Mouse (Mus musculus): ENCODE measurements around the gene Cyp2j12.
"Not testable (repeated sequence)": the region's sequence is repeated elsewhere in the genome, so short reads cannot be mapped to it uniquely, and the experiment has no call there.

The Cyp2j12 gene

GRCm38 (mm10) chr4:96140732-96141467 is at the start of gene Cyp2j12:
Cyp2j12 (minus strand) TSS chr4:96141152.
- DNase-seq (ENCODE audit: low spot score) = no peak

- not testable (repeated sequence) for DNase-seq (ENCODE audit: low spot score)
Observed at GRCm38 (mm10) chr4:96189321-96189720, 48.4 kb upstream of the Cyp2j12 start.

DNA sequence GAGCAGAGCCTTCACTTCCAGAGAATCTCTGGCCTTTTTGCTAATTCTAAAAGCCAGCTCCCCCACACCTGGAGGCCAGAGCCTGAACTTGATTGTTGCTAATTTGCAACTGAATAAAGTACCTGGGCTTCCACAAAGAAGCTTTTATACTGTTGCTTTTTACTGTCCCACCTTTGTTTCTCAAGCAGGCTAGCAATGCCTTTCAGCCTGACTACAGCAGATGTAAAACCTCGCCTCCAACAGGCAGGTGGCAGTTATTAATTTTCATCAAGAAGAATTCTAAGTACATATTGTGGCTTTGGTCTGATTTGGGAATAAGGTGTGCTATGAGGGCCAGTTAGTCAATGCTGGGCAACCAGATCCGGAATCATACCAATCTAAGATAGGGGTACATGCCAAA is 47.7 kb upstream of the Cyp2j12 start:
- DNase-seq (ENCODE audit: low spot score) = not testable (repeated sequence)

DNA sequence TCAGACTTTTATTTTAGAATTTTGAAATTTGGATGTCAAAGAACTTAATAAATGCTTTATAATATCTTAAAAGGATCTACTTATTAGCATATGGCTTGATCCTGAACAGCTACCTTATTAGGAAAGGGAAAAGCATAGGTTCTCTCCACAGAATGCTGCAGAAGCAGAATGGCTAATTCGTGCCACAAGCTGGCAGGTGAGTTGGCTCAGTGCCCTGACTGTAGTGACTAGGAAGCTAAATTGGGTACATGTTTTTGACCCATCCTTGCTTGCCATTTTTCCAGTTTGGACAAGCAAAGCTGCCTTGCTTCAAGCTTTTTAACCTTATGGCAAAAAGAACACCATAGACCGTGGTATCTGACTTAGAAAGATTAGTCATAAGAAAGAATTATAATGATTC is 47.2 kb upstream of the Cyp2j12 start:
- DNase-seq (ENCODE audit: low spot score) = not testable (repeated sequence)

GRCm38 (mm10) chr4:96184716-96185115 is 43.8 kb upstream of the Cyp2j12 start:
- not testable (repeated sequence) for DNase-seq (ENCODE audit: low spot score)

DNA sequence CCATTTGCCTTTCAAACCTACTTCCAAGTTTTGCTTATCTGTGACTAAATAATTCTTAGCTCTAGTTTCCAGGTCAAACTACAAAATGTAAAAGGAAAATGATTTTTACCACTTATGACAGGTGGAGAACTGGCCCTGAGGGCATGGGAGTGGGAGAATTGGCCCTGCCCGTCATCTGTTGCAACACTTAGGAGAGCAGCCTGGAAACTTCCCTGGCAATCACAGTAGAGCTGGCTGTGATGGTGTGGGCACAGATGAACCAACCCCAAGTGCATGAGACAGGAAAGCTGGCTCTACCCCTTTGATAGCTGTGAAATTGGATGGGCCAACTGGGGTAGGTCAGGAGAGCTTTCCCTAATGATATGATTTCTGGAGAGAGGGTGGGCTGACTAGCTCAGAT is 21.9 kb upstream of the Cyp2j12 start:
- no peak for DNase-seq (ENCODE audit: low spot score)

DNA sequence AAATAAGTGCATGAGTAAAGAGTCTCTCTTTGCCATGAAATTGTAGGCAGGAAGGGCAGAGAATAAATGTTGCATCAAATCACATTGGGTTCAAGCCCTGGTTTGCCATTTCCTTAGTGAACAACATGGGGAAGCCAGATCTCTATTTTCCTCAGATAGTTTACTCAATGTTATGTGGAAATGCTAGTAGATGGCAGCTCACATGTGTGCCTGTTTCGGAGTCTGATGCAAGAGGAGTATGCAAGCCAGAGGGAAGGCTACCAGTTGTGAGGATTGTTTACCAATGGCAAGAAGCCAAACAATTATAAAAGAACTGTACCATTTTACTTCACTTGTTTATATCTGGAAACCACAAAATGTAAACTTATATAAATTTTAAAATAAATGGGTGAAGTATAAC is 20.6 kb upstream of the Cyp2j12 start:
- no peak for DNase-seq (ENCODE audit: low spot score)

GRCm38 (mm10) chr4:96139226-96139625 is 1.7 kb downstream of the Cyp2j12 start:
- DNase-seq (ENCODE audit: low spot score) = no peak

DNA sequence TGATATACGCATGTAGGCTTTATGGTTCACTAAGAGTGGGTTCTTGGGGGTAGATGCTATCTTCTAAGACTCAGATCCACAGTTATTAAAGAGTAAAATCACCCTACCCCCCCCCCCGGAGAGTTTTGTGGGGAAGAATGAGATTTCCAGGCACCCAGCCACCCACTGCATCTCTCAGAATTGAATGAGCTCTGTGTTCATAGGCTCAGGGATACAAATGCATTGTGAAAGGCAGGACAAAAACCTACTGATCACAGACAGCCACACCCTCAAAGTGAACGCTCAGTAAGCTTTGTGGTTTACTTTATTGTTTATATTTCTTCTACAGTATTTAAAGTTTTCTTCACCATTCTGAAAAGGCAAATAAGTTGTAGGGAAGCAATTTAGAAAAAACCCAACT is 6.7 kb downstream of the Cyp2j12 start:
- DNase-seq (ENCODE audit: low spot score) = no peak

DNA sequence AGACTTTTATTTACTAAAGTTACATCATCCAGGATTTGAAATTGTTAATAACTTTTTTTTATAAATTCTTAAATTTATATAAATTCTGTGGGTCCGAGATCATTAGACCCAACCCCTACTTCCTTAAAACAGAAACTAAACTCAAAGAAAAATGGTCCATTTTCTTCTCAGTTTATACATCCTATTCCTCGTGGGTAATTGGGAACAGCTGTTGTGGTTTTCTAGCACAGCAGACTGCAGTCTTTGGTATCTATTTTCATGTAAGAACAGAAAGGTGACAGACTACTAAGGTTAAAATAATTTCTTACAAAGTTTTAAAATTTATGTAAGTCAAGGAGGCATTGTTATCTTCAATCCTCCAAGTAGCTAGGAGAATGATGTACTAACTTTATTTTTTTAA is 44.1 kb downstream of the Cyp2j12 start:
- DNase-seq (ENCODE audit: low spot score) = no peak

- DNase-seq (ENCODE audit: low spot score) = no peak
Observed at GRCm38 (mm10) chr4:96091869-96092268, 49.1 kb downstream of the Cyp2j12 start.

DNA sequence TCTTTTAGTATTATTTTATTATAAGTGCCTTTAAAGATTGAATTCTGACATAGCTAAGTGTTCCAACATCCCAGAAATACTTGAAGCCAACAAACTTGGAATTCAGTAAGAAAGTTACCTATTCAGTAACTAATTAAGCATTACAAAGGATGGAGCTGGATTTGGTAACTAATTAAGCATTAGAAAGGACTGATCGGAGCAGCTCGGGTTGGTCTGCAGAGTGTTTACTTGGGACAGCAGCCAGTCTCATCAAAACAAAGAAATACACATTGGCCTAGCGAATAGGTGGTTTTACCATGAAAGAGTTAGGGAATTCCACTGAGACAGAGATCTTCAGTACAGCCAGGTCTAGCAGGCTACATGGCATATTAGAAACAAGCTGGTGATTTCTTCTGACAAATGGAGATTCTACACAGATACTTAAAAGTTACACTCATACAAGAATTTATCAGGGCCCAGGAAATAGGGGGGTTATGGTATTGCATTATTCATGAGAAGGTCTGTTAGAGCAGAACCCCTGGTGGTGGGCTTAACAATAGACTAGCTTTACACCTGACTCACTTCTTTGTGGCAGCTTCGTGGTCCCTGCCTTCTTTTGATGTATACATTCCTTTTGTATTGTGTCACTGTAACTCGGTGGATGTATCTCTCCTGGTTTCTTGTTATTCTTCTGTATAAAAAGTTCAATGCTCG is 51.5 kb downstream of the Cyp2j12 start:
- not testable (repeated sequence) for DNase-seq (ENCODE audit: low spot score)

GRCm38 (mm10) chr4:96078308-96078707 is 62.6 kb downstream of the Cyp2j12 start:
- DNase-seq (ENCODE audit: low spot score) = no peak

DNA sequence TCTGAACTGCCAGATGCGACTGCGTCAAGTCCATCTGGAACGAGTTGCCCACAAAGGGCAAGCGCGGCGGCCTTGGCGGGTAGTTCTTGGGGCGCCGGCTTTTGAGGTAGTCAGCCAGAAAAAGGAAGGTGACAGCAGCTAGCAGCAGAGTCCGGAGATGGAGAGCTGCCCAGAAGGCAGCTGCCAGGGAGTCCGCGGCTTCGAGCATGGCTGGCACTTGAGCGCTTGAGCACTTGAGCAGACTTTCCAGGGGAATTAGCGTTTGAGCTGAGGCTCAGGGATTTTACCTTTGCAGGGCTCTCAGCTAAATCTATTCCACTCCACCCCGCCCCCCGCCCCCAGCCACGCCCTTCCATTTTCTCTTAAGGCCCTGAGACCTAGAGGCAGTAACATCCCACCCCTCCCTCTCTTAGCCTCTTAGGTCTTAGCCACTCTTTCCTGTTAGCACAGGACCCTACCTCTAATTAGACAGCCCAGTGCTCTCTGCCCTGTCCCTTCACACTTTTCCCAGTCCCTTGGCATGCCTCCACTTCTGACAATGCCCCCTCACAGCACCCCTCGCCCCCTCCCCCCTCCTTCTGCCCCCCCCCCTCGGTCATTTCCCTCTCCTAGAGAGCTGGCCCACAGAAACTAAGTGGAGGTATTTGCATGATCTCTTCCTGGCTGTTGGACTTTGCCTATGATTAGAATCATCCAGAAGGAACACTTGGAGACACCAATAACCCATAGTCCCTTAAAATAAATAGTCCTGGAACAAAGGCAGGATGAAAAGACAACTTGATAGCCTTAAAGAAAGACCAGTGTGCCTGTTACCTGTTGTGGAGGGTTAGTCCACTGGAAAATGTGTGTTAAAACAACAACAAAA is 63.5 kb downstream of the Cyp2j12 start, which contains the start of gene Cyp2j13:
Cyp2j13 (minus strand) TSS at position 286 of the 865 bp plus-strand sequence.
- no peak for DNase-seq (ENCODE audit: low spot score)

DNA sequence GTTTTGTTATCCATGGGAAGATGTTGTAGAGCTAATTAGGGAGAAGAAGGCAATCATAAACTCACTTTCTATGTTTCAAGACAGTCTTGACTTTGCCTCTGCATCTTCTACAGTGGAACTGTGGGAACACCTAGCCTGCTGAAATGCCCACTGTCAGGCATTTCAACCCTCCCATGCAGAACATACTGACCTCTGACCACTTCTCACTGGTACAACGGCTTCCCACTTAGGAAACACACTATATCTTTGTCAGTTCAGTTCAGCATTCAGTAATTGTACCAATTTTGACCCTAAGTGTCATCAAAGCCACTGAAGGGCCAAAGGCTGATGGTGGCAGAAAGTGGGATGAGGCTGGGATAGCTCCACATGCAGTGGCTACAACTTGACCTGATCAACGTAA is 78.9 kb downstream of the Cyp2j12 start:
- no peak for DNase-seq (ENCODE audit: low spot score)

DNA sequence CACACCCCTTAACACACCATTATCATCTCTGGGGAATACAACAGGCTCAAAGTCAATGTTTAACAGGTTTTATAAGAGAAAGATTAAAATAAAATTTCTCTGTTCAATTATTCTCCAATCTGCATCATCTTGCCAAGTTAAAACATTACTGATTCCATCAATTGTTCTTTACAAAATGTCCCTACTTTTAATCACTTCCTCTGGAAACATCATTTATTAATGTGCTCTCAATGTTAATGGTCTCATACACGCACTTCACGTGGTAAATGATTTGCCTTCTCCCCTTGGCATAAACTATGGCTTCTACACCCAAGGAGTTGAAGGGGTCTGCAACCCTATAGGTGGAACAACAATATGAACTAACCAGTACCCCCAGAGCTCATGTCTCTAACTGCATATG is 80.8 kb downstream of the Cyp2j12 start:
- no peak for DNase-seq (ENCODE audit: low spot score)

Data from layer of hippocampus, adult 9-10 months (tissue).